Mouse (Mus musculus) regulatory T cell (primary cell): Measurements from ENCODE around the gene Ddx25.

Experiments used
- in situ Hi-C: fragments of 300-600 bp; cut with MboI, MseI; formaldehyde crosslinking; loops from one replicate; pipeline ENCODE4 v1.15.1; 2025; ENCODE audit warnings: high pct_unique_total_duplicates

Ddx25 gene

GRCm38 (mm10) chr9:35541941-35542340 lies 16.4 kb downstream of the Ddx25 start:
- in situ Hi-C loops: no loop called here

GRCm38 (mm10) chr9:35541488-35541887 lies 16.8 kb downstream of the Ddx25 start:
- in situ Hi-C loops: no loop called here

GRCm38 (mm10) chr9:35541024-35541423 lies 17.3 kb downstream of the Ddx25 start:
- in situ Hi-C loops: no loop called here

GRCm38 (mm10) chr9:35539001-35539750 lies 19.2 kb downstream of the Ddx25 start:
- in situ Hi-C loops: no loop called here

GRCm38 (mm10) chr9:35535876-35536275 lies 22.5 kb downstream of the Ddx25 start:
- in situ Hi-C loops: no loop called here

- in situ Hi-C loops: no loop called here
Measured at GRCm38 (mm10) chr9:35535110-35535509, 23.2 kb downstream of the Ddx25 start.

- in situ Hi-C loops: loop anchor here (5.0 kb wide), 1 partner anchor 251 kb away; no protein-coding TSS in a partner anchor
Measured at GRCm38 (mm10) chr9:35533266-35533665, 25.1 kb downstream of the Ddx25 start.

- in situ Hi-C loops: loop anchor here (5.0 kb wide), 1 partner anchor 247 kb away; no protein-coding TSS in a partner anchor
Measured at GRCm38 (mm10) chr9:35529796-35530195, 28.5 kb downstream of the Ddx25 start.

GRCm38 (mm10) chr9:35529141-35529540 lies 29.2 kb downstream of the Ddx25 start:
- in situ Hi-C loops: no loop called here

GRCm38 (mm10) chr9:35523941-35524411 lies 34.4 kb downstream of the Ddx25 start:
- in situ Hi-C loops: no loop called here

- in situ Hi-C loops: no loop called here
Measured at GRCm38 (mm10) chr9:35523541-35523940, 34.8 kb downstream of the Ddx25 start.

GRCm38 (mm10) chr9:35522821-35523515 lies 35.4 kb downstream of the Ddx25 start:
- in situ Hi-C loops: no loop called here

- in situ Hi-C loops: no loop called here
Measured at GRCm38 (mm10) chr9:35522241-35522640, 36.1 kb downstream of the Ddx25 start.

- in situ Hi-C loops: no loop called here
Measured at GRCm38 (mm10) chr9:35520631-35521348, 37.5 kb downstream of the Ddx25 start.

GRCm38 (mm10) chr9:35518169-35518568 lies 40.2 kb downstream of the Ddx25 start, which contains the start of gene Gm1113:
Gm1113 (minus strand) TSS chr9:35518269.
- in situ Hi-C loops: no loop called here

- in situ Hi-C loops: no loop called here
Measured at GRCm38 (mm10) chr9:35516711-35517110, 41.6 kb downstream of the Ddx25 start.

- in situ Hi-C loops: no loop called here
Measured at GRCm38 (mm10) chr9:35516182-35516581, 42.1 kb downstream of the Ddx25 start.

- in situ Hi-C loops: no loop called here
Measured at GRCm38 (mm10) chr9:35513900-35514299, 44.4 kb downstream of the Ddx25 start.

- in situ Hi-C loops: no loop called here
Measured at GRCm38 (mm10) chr9:35508234-35508633, 50.1 kb downstream of the Ddx25 start.

GRCm38 (mm10) chr9:35502361-35503000 lies 55.8 kb downstream of the Ddx25 start:
- in situ Hi-C loops: no loop called here

- in situ Hi-C loops: no loop called here
Measured at GRCm38 (mm10) chr9:35499946-35500345, 58.4 kb downstream of the Ddx25 start.

- in situ Hi-C loops: no loop called here
Measured at GRCm38 (mm10) chr9:35495471-35495870, 62.9 kb downstream of the Ddx25 start.
